Mouse (Mus musculus) layer of hippocampus, postnatal 25 days (tissue): Measurements from ENCODE around the gene Aqp11. TPM values are rescaled to one million over a fixed set of nuclear protein-coding genes. Genes with fewer than 3 reads are reported as not detected.

Experiments used
- DNase-seq, 2 experiments: peaks; one replicate each; pipeline ENCODE4 v3.0.0; 2022; ENCODE audit warnings: mixed read lengths in 2 of 2, low spot score in 1 of 2; ENCODE audit errors: extremely low spot score in 1 of 2
- total RNA-seq, 2 experiments: library from RNA; stranded (reverse); gene quantifications; 2 replicates each; pipeline ENCODE4 v1.2.3; 2021

Gene Aqp11
- total RNA-seq, 2 experiments from 2014 or later, result 39.7 to 43.8 TPM

DNA sequence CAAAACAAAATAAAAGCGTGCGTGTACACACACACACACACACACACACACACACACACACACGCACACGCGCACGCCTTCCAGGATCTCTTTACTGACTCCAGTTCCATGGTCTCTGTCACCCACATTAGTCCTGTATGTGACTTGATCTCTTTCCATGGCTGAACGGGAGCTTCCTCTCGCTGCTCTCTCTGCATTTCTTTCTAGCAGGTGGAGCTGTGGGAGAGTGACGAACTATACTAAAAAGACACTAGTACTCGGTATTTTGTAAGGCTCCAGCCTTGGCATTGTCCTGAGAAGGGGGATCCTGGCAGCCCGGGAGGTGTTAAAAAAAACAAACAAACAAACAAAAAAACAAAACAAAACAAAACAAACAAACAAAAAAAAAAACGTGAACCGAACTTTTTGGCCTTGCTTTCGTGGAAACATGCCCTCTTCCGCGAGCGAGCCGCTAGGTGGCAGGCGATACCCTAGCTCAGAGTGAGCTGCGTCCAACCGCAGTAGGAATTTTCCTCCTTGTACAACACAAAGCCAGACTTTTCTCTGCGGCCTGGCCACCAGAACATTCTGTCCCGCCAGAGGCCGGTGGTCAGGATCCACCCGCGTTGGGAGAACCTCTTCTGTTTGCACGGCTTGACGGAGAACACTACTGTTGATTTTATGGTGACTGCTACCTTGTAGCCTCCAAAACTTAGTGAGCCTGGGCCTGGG is 9.9 kb upstream of the Aqp11 start:
- peak; percentile 70 to 89 for DNase-seq

DNA sequence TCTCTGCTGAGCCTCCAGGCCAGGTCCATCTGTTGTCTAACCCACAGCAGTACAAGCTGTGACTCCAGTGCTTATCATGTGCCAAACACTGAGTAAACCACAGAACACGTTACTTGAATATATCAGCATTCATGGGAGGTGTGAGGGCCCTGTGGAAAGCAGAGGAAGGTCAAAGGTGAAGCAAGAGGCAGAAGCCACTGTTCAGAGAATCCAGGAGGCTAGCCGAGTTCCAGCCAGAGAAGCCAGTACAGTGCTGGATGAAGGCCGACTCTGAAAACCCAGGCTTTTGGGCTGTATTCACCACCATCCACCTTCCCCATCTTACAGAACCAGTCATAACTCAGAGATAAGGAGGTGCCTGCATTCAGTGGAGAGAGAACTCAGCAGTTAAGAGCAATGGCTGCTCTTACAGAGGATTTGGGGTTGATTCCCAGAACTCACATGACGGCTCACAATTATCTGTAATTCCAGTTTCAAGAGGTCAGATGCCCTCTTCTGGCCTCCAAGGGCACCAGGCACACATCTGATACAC is 9.2 kb upstream of the Aqp11 start:
- no peak for DNase-seq

DNA sequence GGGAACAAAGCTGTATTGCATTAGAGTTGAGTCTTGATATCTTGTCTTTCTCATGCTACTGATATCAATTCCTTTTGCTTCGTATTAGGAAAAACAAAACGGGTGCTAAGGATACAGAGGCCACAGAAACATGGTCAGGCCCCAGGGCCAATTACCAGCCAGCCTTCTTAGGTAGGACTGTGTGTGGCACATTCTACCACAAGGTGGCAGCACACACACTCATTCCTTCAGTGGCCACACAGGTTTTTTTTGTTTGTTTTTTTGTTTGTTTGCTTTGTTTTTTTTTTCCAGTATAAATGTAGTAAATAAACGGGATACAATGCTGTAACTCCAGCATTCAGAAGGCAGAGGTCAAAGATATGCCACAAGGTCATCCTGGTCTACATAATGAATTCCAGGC is 7.2 kb upstream of the Aqp11 start:
- peak; percentile 44 to 78 for DNase-seq

DNA sequence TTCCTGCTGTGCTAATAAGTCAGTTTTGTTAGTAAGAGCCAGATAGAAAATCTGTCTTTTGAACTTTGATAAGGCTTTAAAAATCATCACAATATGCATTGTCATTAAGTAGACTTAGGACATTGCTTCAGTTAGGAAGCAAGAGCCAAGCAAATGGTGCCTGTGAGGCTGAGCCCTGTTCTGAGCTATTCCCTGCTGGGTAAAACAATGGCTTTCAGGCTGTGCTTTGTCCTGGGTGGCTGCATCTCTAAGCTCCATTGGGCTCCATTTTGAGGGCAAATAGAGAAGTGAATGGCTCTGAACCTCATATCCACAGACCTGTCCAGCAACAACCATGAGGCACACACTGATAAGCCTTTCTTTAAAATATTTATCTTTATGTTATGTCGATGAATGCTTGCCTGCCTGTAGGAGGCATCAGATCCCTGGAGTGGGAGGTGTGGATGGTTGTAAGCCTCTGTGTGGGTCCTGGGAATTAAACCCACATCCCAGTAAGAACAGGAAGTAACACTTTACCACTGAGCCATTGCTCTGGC is 3.7 kb upstream of the Aqp11 start:
- DNase-seq, result no peak

DNA sequence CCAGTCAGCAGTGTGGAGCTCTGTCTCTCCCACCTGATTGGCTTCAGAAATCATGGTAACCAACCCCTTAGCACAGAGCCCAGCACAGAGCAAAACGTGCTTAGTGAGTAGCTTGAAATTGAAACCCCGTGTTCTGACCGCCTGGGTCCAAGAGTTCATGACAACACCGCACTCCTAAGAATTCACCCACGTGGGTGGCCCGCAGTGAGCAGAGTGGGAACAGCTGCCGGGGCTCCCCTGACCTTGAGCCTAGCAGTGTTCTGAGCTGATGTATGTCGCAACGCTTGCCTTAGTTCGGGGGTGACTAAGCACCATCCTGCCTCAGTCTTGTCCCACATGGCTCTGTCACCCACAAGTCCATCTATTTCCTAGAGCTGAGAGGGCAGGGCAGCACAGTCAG is 2.9 kb upstream of the Aqp11 start:
- no peak for DNase-seq

DNA sequence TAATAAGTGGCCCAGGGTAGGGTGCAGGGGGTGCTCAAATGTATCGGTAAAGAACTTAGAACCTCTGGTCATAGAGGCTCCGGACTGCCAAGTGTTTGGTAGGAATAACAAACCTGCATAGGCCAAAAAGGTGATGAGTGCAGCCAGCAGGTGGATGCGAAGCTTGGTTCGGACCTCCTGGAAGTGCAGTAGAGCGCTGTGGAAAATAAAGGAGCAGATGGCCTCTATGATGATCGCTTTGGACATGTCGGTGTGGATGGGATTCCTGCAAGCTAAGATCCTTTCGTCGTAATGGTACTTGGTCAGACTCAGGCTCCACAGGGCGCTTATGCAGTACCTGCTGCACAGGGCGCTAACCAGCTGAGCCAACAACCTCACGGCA is 842 bp downstream of the Aqp11 start:
- DNase-seq, result no peak

DNA sequence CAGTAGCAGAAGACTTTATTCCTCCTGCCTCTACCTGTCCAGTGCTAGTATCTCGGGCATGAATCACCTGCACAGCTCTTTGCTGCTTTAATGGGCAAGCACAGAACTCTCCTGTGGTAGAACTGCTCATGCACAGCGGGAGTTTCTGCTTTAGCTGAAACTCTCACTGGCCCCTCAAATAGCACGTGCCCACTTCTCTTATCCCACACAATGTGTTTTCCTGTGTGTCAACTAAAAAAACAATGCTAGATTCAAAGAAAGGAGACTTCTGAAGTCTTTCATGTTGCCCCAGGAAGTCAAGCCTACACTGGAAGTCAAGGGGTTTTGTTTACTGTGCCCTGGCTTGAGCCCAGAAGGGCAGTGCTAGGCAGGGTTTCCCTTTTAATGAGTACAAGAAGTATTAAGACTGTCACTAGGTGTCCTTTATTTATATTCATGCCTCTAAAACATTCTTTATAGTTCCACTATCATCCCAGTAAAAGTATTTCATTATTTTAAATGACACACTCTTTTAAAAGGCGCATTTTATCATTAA is 2.1 kb downstream of the Aqp11 start:
- no peak for DNase-seq

DNA sequence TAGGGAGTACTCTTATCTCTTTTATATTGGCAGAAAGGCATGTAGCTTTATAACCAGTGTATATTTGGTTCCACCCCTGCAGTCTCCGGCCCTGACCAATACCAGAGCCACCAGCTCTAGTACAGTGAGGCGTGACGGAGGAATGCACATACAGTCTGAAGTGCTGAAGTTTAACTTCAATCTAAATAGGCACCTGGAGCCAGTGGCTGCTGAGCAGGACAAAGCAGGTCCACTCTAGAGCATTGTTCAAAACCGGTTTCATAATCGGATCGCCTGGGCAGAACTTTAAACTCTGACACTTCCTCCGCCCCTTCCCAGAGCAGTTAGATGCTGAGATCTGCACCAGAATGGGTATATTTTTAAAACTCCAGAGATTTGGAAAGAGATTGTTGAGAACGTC is 3.1 kb downstream of the Aqp11 start:
- DNase-seq, result no peak

DNA sequence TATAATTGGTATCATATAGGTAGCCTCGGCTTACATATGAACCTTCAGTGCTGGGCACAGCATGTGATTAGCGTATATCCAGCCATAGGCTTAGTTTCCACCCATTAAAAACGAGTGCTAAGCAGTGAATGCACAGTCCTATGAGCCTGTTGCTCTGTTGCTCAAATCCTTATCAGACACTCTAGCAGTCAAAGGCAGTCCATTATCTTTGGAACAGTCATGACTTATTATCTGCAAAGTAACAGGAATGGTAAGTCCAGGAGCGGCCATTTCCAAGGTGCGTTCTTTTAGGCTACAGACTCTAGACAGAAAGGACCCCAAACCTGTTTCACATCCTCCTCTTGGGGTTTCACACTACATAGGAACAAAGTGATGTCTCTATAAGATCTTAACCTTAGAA is 4.5 kb downstream of the Aqp11 start:
- no peak for DNase-seq

DNA sequence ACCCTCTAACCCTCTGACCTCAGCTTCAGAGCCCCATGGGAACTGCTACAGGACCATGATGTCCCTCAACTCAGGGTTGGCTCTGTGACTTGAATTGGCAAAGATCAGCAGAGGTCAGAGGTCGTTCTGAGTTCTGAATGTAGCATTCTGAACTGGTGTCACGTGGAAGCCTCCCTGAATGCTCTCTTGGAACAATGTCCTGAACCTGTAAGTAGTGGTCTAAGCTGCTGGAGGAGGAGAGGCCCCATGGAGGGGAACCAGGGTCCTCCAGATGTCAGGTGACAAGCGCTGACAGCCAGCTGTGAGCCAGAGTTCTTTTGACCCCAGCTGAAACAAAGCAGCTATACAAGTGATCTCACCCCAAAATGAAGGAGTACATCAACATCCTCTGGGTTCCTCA is 7.7 kb downstream of the Aqp11 start:
- no peak for DNase-seq

DNA sequence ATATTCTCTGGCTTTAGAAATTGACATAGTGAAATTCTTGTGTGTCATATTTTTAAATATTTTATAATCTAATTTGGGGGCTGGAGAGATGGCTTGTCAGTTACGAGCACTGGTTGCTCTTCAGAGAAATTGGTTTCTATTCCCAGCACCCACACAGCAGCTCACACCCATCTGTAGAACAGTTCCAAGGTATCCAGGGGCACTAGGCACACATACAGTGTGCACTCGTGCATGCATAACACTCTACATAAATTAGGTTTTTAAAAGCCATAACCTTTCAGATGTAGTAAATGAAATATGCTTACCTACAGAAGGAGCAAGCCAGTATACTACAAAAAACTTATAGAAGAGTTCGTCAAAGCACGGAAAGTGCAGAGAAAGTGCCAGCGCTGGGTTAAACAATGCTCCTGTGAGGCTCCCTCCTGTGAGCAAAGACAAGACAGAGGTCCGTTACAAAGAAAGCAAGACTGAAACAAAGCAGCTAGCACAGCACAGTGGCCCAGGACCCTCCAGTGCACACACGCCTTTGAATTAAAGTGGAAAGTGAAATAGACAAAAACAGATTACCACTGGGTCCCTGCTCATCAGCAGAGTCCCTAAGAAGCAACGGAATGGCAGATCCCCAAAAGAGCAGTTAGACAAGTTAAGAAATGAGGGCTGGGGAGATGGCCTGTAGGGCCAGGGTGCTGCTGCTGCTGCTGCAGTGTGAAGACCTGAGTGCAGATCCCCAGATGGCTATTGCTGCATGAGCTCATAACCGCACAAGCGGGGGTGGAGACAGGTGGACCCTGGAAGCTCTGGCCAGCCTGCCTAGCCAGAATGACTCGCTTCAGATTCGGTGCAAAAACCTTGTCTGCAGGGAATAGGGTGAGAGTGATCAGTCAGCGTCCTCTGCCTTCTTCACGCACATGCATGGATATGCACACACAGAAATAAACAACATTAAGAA is 9.1 kb downstream of the Aqp11 start:
- no peak for DNase-seq

DNA sequence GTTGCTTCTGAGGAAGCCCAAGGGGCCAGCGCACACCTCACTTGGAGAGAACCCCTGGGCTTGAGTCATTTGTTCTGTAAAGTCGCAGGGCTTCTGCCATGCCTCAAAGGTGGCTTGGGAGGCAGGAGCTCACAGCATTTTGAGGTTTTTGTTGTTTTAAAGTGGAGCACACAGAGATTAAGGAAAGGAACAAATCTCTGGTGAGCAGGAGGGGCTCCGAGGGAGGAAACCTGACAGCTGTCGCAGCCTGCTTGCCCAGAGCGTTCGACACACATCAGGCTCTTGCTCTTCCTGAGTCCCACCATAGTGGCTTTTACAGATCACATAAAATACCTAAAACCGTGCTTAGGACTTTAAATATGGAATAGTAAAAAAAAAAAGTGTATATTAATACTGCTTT is 11.3 kb downstream of the Aqp11 start:
- DNase-seq, result no peak

DNA sequence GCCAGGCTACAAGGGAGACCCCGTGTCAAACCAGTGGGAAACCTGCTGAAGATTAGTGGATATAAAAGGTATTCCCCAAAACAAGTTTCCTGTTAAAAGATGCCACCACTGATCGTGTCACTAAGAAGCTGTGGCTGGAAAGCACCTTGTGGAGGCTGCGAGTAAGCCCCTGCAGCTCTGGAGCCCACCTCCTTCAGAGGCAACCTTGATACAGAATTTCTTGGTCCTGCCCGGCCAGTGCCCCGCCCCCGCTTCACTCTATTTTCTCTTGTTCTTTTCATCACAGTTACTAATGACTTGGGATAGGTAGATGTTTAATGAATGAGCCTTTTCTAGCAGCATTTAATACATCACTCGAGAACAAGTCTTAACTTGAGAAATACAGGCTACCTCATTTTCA is 12.0 kb downstream of the Aqp11 start:
- no peak for DNase-seq

DNA sequence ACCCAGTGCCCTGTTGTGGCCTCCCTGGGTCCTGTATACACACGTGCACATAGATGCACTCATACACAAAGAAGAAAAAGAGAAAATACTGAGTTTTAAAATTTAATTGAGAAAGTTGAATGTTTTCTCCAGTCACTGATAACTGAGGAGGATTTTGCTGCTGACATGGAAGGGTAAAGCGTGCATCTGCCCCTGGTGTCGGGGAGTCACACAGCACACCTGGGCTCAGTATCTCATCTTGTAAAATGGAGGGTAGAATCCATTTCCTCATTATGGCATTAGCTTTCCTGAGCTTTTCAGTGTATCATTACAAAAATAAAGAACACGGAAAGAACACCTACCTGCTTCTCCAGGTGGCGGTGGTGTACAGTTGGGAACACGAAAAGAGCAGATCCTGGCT is 12.7 kb downstream of the Aqp11 start:
- no peak for DNase-seq

DNA sequence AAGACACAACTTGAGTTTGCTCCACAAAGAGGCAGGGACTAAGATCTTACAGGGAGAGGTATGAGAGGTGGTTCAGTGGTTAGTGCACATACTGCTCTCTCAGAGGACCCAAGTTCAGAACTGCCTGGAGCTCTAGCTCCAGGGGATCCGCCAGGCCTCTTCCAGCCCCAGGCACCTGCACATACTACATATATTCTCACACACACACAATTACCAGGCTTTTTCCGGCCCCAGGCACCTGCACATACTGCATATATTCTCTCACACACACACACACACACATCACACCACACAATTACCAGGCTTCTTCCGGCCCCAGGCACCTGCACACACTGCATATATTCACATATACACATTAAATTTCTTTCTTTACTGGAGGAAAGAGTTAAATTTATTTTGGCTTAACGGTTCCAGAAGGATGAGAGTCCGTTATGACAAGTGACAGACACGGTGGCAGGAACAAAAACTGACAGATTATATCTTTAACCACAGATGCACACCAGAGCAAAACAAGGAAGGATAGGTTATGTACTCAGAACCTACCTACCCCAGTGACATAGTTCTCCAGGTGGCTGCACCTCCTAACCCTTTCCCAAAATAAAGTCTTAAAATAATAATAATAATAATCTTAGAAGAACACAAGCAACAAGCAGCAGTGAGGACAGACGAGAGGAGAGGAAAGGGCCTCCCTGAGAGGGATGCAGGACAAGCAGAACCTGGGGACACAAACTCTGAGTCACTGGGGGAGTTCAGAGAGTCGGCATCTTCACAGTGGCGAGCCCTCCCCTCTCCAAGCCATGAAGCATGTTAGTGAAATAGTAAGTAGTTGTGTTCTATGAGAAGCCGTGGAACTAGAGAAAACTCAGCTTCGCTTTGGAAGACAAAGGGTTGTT is 14.2 kb downstream of the Aqp11 start:
- DNase-seq, result no peak

DNA sequence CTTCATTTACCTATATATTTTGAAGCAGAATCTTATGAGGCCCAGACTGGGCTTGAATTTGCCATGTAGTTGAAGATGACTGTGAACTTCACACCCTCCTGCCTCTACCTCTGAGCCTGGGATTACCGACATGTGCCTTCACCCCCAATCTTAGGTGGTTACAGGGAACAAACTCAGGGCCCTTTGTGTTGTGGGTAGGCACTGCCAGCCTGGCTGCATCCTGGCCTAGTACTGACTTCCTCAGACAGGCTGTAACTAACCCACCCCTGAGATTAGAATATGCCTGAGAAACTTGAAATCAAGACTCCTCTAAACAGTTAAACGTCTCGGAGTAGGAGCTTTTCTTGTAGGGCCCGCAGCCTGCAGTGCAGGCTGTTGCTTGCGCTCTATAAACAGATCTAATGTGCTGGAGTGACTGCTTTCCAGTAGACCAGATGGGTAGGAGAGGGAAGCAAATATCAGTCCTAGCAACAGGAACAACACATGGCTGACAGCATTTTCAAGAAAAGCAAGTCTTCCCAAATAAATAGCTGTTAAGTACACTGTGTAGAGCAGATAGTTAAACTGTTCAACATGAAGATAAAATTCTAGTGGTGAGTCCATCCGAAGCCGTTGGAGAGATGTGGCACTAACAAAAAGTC is 15.7 kb downstream of the Aqp11 start:
- no peak for DNase-seq

DNA sequence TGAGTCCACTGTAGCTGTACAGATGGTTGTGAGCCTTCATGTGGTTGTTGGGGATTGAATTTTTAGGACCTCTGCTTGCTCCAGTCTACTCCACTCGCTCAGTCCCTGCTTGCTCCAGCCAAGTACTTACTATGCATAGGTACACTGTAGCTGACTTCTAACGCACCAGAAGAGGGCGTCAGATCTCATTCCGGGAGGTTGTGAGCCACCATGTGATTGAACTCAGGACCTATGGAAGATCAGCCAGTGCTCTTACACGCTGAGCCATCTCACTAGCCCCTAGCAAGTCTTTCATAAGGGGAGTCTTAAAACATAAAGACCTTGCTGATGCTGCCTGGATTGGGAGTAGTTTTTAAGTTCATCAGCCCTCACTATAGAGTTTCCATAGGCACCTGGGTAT is 18.0 kb downstream of the Aqp11 start:
- DNase-seq, result no peak

DNA sequence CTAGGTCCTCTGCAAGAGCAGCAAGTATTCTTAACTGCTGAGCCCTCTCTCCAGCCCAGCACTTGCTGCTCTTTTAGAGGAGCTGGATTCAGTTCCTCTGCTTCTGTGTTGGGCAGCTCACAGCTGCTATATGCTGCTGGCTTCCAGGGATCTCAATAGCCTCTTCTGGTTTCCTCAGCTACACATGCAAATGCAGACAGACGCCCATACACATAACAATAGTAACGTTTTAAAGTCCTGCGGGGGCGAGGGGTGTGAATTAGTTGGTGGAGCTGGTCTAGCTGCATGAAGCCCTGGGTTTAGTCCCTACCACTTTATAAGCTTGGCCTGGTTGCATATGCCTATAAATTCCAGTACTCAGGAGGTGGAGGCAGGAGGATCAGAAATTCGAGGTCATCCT is 19.0 kb downstream of the Aqp11 start:
- DNase-seq, result no peak

DNA sequence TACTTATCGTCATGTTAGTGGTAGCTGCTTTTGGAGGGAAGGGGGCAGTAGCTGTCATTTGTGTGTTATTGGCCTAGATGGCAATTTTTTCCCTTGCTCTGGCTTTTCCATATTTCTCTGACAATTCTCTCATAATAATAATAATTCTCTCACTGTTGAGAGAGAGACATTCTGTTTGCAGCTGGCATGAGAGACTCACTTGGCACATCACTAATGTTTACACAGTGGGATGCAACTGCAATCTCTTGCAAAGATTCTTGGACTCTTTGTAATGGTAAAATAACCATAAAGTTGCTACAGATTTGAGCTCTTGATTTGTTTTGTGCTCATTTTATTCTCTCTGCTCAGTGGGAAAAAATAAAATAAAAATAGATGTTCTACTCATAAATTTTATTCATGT is 20.8 kb downstream of the Aqp11 start:
- no peak for DNase-seq

DNA sequence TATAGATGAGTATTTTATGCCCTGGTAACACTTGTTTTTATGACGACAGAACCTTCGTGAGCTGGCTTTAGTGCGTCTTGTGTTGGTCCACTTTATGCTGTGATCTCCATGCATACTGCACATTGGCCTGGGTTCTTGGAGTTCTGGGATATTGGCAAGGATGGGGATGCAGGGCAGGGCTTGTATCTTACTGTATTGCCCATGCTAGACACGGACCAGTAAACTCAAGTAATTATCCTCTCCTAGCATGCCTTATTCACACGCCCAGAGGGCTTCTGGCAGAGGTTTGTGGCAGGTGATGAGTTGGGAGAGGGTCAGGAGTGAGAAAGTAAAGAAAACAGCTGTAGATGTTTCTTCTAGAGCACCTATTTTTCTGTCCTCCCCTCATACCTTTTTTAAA is 23.4 kb downstream of the Aqp11 start:
- no peak for DNase-seq
